Mouse (Mus musculus) CH12.LX (cell line): ENCODE measurements around the gene Rassf8. TPM values are rescaled to one million over a fixed set of nuclear protein-coding genes. Genes with fewer than 3 reads are reported as not detected.

Source experiments
- DNase-seq: peaks from one replicate; pipeline ENCODE4 v3.0.0-alpha.2; 2013; ENCODE audit errors: extremely low read depth
- H3K27ac ChIP-seq: 2 replicates; pipeline ENCODE4 v1.5.1; 2012; ENCODE audit warnings: low read depth, mild to moderate bottlenecking, control low read depth, moderate library complexity; ENCODE audit not compliant: insufficient read depth
- H3K27me3 ChIP-seq: replicated peaks from 2 replicates; pipeline ENCODE3; 2012; ENCODE audit warnings: inconsistent platforms
- H3K36me3 ChIP-seq, 2 experiments: replicated peaks in 1 of 2; 2 replicates each; pipeline versions ENCODE3 to v1.6.1; 2012; ENCODE audit warnings: inconsistent platforms in 1 of 2, low read length in 1 of 2, mild to moderate bottlenecking in 1 of 2, mixed read lengths in 1 of 2, moderate library complexity in 1 of 2; ENCODE audit not compliant: control insufficient read depth in 1 of 2, insufficient read depth in 1 of 2
- H3K4me1 ChIP-seq, 2 experiments: 2 replicates each; pipeline ENCODE4 v1.6.1; 2012; ENCODE audit warnings: inconsistent platforms in 1 of 2, moderate library complexity in 1 of 2; ENCODE audit not compliant: insufficient read depth in 2 of 2, control insufficient read depth in 1 of 2
- H3K4me2 ChIP-seq: 2 replicates; pipeline ENCODE4 v1.6.1; 2012; ENCODE audit warnings: low read depth, mild to moderate bottlenecking, control low read depth; ENCODE audit not compliant: poor library complexity, insufficient read depth, severe bottlenecking
- H3K4me3 ChIP-seq, 3 experiments: fragments of 150-350 bp in 1 of 3; sonication (generic) in 1 of 3; replicated peaks in 1 of 3; 2 replicates each; pipeline versions ENCODE3 to v1.5.1; 2011 to 2012; ENCODE audit warnings: low read depth in 2 of 3, low read length in 2 of 3, mild to moderate bottlenecking in 2 of 3, moderate library complexity in 2 of 3, control low read depth in 1 of 3, improper control_type of control experiment in 1 of 3, inconsistent platforms in 1 of 3, mixed read lengths in 1 of 3; ENCODE audit not compliant: poor library complexity in 1 of 3
- H3K79me2 ChIP-seq: replicated peaks from 2 replicates; pipeline ENCODE4 v1.6.1; 2012; ENCODE audit warnings: mild to moderate bottlenecking, moderate library complexity; ENCODE audit not compliant: control insufficient read depth, poor library complexity, insufficient read depth, severe bottlenecking; ENCODE audit errors: extremely low read depth
- H3K9ac ChIP-seq: 2 replicates; pipeline ENCODE4 v1.6.1; 2012; ENCODE audit warnings: low read depth, mild to moderate bottlenecking, control low read depth, moderate library complexity; ENCODE audit not compliant: insufficient read depth
- H3K9me3 ChIP-seq: replicated peaks from 2 replicates; pipeline ENCODE3; 2012; ENCODE audit warnings: low read length, inconsistent platforms, mixed read lengths
- BHLHE40 ChIP-seq: IDR thresholded peaks from 2 replicates; pipeline ENCODE4 v1.6.1; 2011; ENCODE audit warnings: mild to moderate bottlenecking, low read depth, low read length, improper control_type of control experiment
- E2F4 ChIP-seq: IDR thresholded peaks from 2 replicates; pipeline ENCODE4 v1.6.1; 2011; ENCODE audit warnings: low read depth, low read length, improper control_type of control experiment; ENCODE audit not compliant: insufficient replicate concordance
- ELF1 ChIP-seq: IDR thresholded peaks from 2 replicates; pipeline ENCODE4 v1.6.1; 2014; ENCODE audit warnings: low read depth, mild to moderate bottlenecking, inconsistent platforms, low read length, improper control_type of control experiment
- EP300 ChIP-seq: IDR thresholded peaks from 2 replicates; pipeline ENCODE4 v1.6.1; 2011; ENCODE audit warnings: low read length, improper control_type of control experiment
- GABPA ChIP-seq: IDR thresholded peaks from 2 replicates; pipeline ENCODE4 v1.6.1; 2012; ENCODE audit warnings: low read depth, low read length, improper control_type of control experiment, inconsistent platforms; ENCODE audit not compliant: insufficient replicate concordance
- IRF4 ChIP-seq: IDR thresholded peaks from 2 replicates; pipeline ENCODE4 v1.6.1; 2014; ENCODE audit warnings: low read depth, mild to moderate bottlenecking, inconsistent platforms, low read length, improper control_type of control experiment
- JUN ChIP-seq: IDR thresholded peaks from 2 replicates; pipeline ENCODE4 v1.6.1; 2011; ENCODE audit warnings: low read depth, mild to moderate bottlenecking, low read length, improper control_type of control experiment, moderate library complexity; ENCODE audit not compliant: insufficient read depth
- JUND ChIP-seq: conservative IDR thresholded peaks from 2 replicates; pipeline ENCODE4 v1.6.1; 2011; ENCODE audit warnings: low read depth, low read length, improper control_type of control experiment
- KAT2A ChIP-seq: IDR thresholded peaks from 2 replicates; pipeline ENCODE4 v1.6.1; 2012; ENCODE audit warnings: low read length, improper control_type of control experiment, inconsistent platforms; ENCODE audit not compliant: insufficient replicate concordance
- MAFK ChIP-seq: IDR thresholded peaks from 2 replicates; pipeline ENCODE4 v1.6.1; 2011; ENCODE audit warnings: low read length, improper control_type of control experiment; ENCODE audit not compliant: insufficient replicate concordance
- MAZ ChIP-seq: IDR thresholded peaks from 2 replicates; pipeline ENCODE4 v1.6.1; 2012; ENCODE audit warnings: low read depth, mild to moderate bottlenecking, inconsistent platforms, low read length, improper control_type of control experiment, moderate library complexity
- MXI1 ChIP-seq: IDR thresholded peaks from 2 replicates; pipeline ENCODE4 v1.6.1; 2011; ENCODE audit warnings: mild to moderate bottlenecking, low read depth, low read length, improper control_type of control experiment
- MYC ChIP-seq: IDR thresholded peaks from 2 replicates; pipeline ENCODE4 v1.6.1; 2011; ENCODE audit warnings: low read depth, mild to moderate bottlenecking, improper control_type of control experiment, low read length
- NELFE ChIP-seq: IDR thresholded peaks from 2 replicates; pipeline ENCODE4 v1.6.1; 2011; ENCODE audit warnings: low read depth, low read length, improper control_type of control experiment
- PAX5 ChIP-seq: IDR thresholded peaks from 2 replicates; pipeline ENCODE4 v1.6.1; 2012; ENCODE audit warnings: low read length, inconsistent platforms, mixed read lengths
- POLR2A ChIP-seq: IDR thresholded peaks from 2 replicates; pipeline ENCODE4 v1.6.1; 2011; ENCODE audit warnings: low read depth, mild to moderate bottlenecking, improper control_type of control experiment, low read length
- RAD21 ChIP-seq: IDR thresholded peaks from 2 replicates; pipeline ENCODE4 v1.6.1; 2011; ENCODE audit warnings: low read depth, mild to moderate bottlenecking, low read length, improper control_type of control experiment, moderate library complexity
- TCF12 ChIP-seq: IDR thresholded peaks from 2 replicates; pipeline ENCODE4 v1.6.1; 2014; ENCODE audit warnings: low read depth, mild to moderate bottlenecking, inconsistent platforms, low read length, improper control_type of control experiment
- USF1 ChIP-seq: IDR thresholded peaks from 2 replicates; pipeline ENCODE4 v1.6.1; 2014; ENCODE audit warnings: low read depth, mild to moderate bottlenecking, inconsistent platforms, low read length, improper control_type of control experiment
- USF2 ChIP-seq: conservative IDR thresholded peaks from 2 replicates; pipeline ENCODE4 v1.6.1; 2011; ENCODE audit warnings: low read depth, low read length, improper control_type of control experiment
- dilution Hi-C: fragments of 300-500 bp; cut with MboI; formaldehyde crosslinking; loops from 2 replicates; pipeline ENCODE4 v1.14.3; 2020; ENCODE audit warnings: low sequenced_read_pairs; ENCODE audit not compliant: extremely low pct_unique_long_range_greater_than_20kb, extremely low pct_ligation_motif_present
- in situ Hi-C: fragments of 300-500 bp; cut with MboI; formaldehyde crosslinking; loops from 3 replicates; pipeline ENCODE4 v1.14.3; 2019; ENCODE audit warnings: low sequenced_read_pairs, low pct_ligation_motif_present, low pct_unique_long_range_greater_than_20kb, mixed read lengths
- polyA plus RNA-seq: library from polyadenylated mRNA; unstranded; fragments of >175 nt; gene quantifications from 2 replicates; pipeline ENCODE4 v1.2.1, GENCODE M21; 2012; ENCODE audit warnings: low read depth; ENCODE audit not compliant: insufficient read length
- total RNA-seq, 2 experiments: library from RNA; depleted of rRNA; stranded (reverse); fragments of 300-350 nt in 1 of 2; fragments of >200 nt in 1 of 2; gene quantifications; 2 replicates each; pipeline ENCODE4 v1.2.3; 2012 to 2014

Gene Rassf8
- total and polyA plus RNA-seq, 3 experiments, result 0.34 to 0.59 (median 0.48) TPM

- no peak overlapping the region for H3K9ac ChIP-seq
- dilution Hi-C loops, result no loop called here
- TF ChIP-seq TCF12 (no peak), JUN (no peak)
- DNase-seq, result no peak
- no peak overlapping the region for H3K27ac ChIP-seq
- H3K27me3 ChIP-seq, result no peaks in the 10 kb centered on the region
- no peak overlapping the region for H3K4me3 ChIP-seq
- H3K79me2 ChIP-seq, result no peaks in the 10 kb centered on the region
- no peaks in the 10 kb centered on the region for H3K36me3 ChIP-seq
- in situ Hi-C loops, result no loop called here
- H3K4me1 ChIP-seq, result peaks cover 9 to 12% of the 10 kb centered on the region in 2 experiments
- H3K9me3 ChIP-seq, result no peaks in the 10 kb centered on the region
- no peak overlapping the region for H3K4me2 ChIP-seq
Measured at GRCm38 (mm10) chr6:145769855-145770254, 23.3 kb downstream of the Rassf8 start.

GRCm38 (mm10) chr6:145770272-145771000, 23.9 kb downstream of the Rassf8 start:
- no peak overlapping the region for H3K27ac ChIP-seq
- no peaks in the 10 kb centered on the region for H3K9me3 ChIP-seq
- dilution Hi-C loops (no loop called here), in situ Hi-C loops (no loop called here)
- TF ChIP-seq USF1 (no peak), EP300 (no peak), MYC (no peak), NELFE (no peak), POLR2A (no peak), MAFK (no peak), PAX5 (no peak), KAT2A (no peak), RAD21 (no peak), USF2 (no peak), GABPA (no peak)
- no peak overlapping the region for H3K9ac ChIP-seq
- H3K79me2 ChIP-seq, result no peaks in the 10 kb centered on the region
- H3K4me3 ChIP-seq, result no peak overlapping the region
- H3K27me3 ChIP-seq, result no peaks in the 10 kb centered on the region
- H3K4me2 ChIP-seq, result no peak overlapping the region
- H3K4me1 ChIP-seq, result peaks cover 6% of the 10 kb centered on the region in 2 experiments
- no peak for DNase-seq
- no peaks in the 10 kb centered on the region for H3K36me3 ChIP-seq

- TF ChIP-seq USF2 (no peak), MAZ (no peak), JUND (no peak), BHLHE40 (no peak), MXI1 (no peak), IRF4 (no peak), PAX5 (no peak), E2F4 (no peak), ELF1 (no peak)
- H3K27me3 ChIP-seq, result no peaks in the 10 kb centered on the region
- no peaks in the 10 kb centered on the region for H3K79me2 ChIP-seq
- in situ Hi-C loops, result no loop called here
- DNase-seq, result no peak
- H3K27ac ChIP-seq, result no peak overlapping the region; the same call in 1 of the 2 replicates
- H3K9me3 ChIP-seq, result no peaks in the 10 kb centered on the region
- H3K4me1 ChIP-seq, result peaks cover 3 to 6% of the 10 kb centered on the region in 2 experiments; a peak in 3 of 4 replicates
- H3K36me3 ChIP-seq, result no peaks in the 10 kb centered on the region
- H3K9ac ChIP-seq, result no peak overlapping the region
- no peak overlapping the region for H3K4me3 ChIP-seq
- no peak overlapping the region for H3K4me2 ChIP-seq
- dilution Hi-C loops, result no loop called here
Measured at GRCm38 (mm10) chr6:145774436-145774835, 27.9 kb downstream of the Rassf8 start.
